Mouse (Mus musculus) testis, postnatal 10 days (tissue): ENCODE data around the gene Hook2.
A peak's percentile ranks its signal among the peaks of the same experiment; 100 is the strongest.

Source experiments
- DNase-seq: peaks from one replicate; pipeline ENCODE4 v3.0.0; 2021; ENCODE audit warnings: low spot score

Hook2 gene

GRCm38 (mm10) chr8:84987388-84987787 is 3.0 kb upstream of the Hook2 start:
- DNase-seq, result no peak

GRCm38 (mm10) chr8:84987903-84988302 is 2.5 kb upstream of the Hook2 start:
- no peak for DNase-seq

GRCm38 (mm10) chr8:84989311-84989731 is 1.1 kb upstream of the Hook2 start:
- peak; percentile 75 for DNase-seq

GRCm38 (mm10) chr8:84989810-84990209 is 593 bp upstream of the Hook2 start:
- DNase-seq, result peak; percentile 96

- no peak for DNase-seq
Observed at GRCm38 (mm10) chr8:84990836-84991235, 433 bp downstream of the Hook2 start.

- DNase-seq, result no peak
Observed at GRCm38 (mm10) chr8:84994375-84994774, 4.0 kb downstream of the Hook2 start.

GRCm38 (mm10) chr8:84995680-84996079 is 5.3 kb downstream of the Hook2 start:
- DNase-seq, result no peak

- no peak for DNase-seq
Observed at GRCm38 (mm10) chr8:84996978-84997377, 6.6 kb downstream of the Hook2 start.

GRCm38 (mm10) chr8:84997649-84998295 is 7.4 kb downstream of the Hook2 start:
- peak; percentile 94 for DNase-seq

- DNase-seq, result peak; percentile 79
Observed at GRCm38 (mm10) chr8:85007686-85008085, 17.3 kb downstream of the Hook2 start.

GRCm38 (mm10) chr8:85011242-85011641 is 20.8 kb downstream of the Hook2 start:
- no peak for DNase-seq

- peak; percentile 80 for DNase-seq
Observed at GRCm38 (mm10) chr8:85013230-85013840, 22.9 kb downstream of the Hook2 start.

- no peak for DNase-seq
Observed at GRCm38 (mm10) chr8:85014431-85014830, 24.0 kb downstream of the Hook2 start, which contains the start of gene Best2. Best2 (minus strand) TSS chr8:85014531.

- no peak for DNase-seq
Observed at GRCm38 (mm10) chr8:85016724-85017123, 26.3 kb downstream of the Hook2 start.

- no peak for DNase-seq
Observed at GRCm38 (mm10) chr8:85017209-85017608, 26.8 kb downstream of the Hook2 start.

- DNase-seq, result no peak
Observed at GRCm38 (mm10) chr8:85021514-85022055, 31.2 kb downstream of the Hook2 start.

- no peak for DNase-seq
Observed at GRCm38 (mm10) chr8:85023846-85024245, 33.4 kb downstream of the Hook2 start.

- peak; percentile 88 for DNase-seq
Observed at GRCm38 (mm10) chr8:85025098-85025932, 34.9 kb downstream of the Hook2 start, which contains the start of gene Asna1. Asna1 (minus strand) TSS chr8:85025281.

GRCm38 (mm10) chr8:85026670-85027515 is 36.5 kb downstream of the Hook2 start, which contains the start of gene Trir:
Trir (plus strand) TSS chr8:85026823.
- peak; percentile 98 for DNase-seq

GRCm38 (mm10) chr8:85027516-85027855 is 37.1 kb downstream of the Hook2 start:
- DNase-seq, result no peak

- DNase-seq, result no peak
Observed at GRCm38 (mm10) chr8:85027922-85028321, 37.5 kb downstream of the Hook2 start.

- DNase-seq, result no peak
Observed at GRCm38 (mm10) chr8:85029271-85029670, 38.9 kb downstream of the Hook2 start.
